Mouse (Mus musculus) lung, adult 2 months (tissue): ENCODE data around the gene Zfhx3.

ENCODE experiments used
- CTCF ChIP-seq: fragments of 200-500 bp; IDR thresholded peaks from 2 replicates; pipeline ENCODE4 v1.5.1; 2011; ENCODE audit warnings: mild to moderate bottlenecking, low read length, control low read depth; ENCODE audit not compliant: insufficient read depth
- POLR2A ChIP-seq: fragments of 200-500 bp; IDR thresholded peaks from 2 replicates; pipeline ENCODE4 v1.6.1; 2011; ENCODE audit warnings: low read depth, mild to moderate bottlenecking, control low read depth, low read length, borderline replicate concordance; ENCODE audit errors: extremely low read depth

DNA sequence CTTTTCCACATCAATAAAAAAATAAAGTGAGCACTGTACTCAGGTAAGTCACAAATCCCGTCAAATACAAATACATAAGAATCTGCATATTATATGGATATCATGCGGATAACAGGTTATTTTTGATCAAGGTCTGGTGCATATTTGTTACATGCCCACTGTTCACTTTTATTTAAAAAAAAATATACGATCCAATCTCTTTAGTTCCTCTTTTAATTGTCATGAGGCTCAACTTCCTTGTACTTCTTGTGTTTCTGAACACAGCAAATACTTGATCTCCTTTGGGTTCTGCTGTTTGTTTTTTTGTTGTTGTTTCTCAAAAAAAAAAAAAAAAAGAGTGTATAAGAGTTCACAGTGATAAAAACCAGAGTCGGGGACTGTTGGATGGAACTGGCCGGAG is 1052.4 kb downstream of the Zfhx3 start:
- no peak for TF ChIP-seq POLR2A
- TF ChIP-seq CTCF: no peak
